Mouse (Mus musculus) lung, embryonic 14.5 days (tissue): ENCODE results near the gene Terb2. TPM values are rescaled to one million over a fixed set of nuclear protein-coding genes. Genes with fewer than 3 reads are reported as not detected.

Source experiments
- ATAC-seq: fragments of 200-750 bp; cut with Nextera tagmentation; 2 replicates; pipeline ENCODE4 v1.8.0; 2017; ENCODE audit warnings: mild to moderate bottlenecking, moderate TSS enrichment, moderate library complexity; ENCODE audit not compliant: insufficient read depth
- DNase-seq: peaks from one replicate; pipeline ENCODE4 v3.0.0-alpha.2; 2015
- H3K27ac ChIP-seq: fragments of 300-500 bp; sonication (generic); 2 replicates; pipeline ENCODE4 v1.5.1; 2014; ENCODE audit warnings: low read depth, mild to moderate bottlenecking, moderate library complexity
- H3K27me3 ChIP-seq: fragments of 300-500 bp; sonication (generic); 2 replicates; pipeline ENCODE4 v1.6.1; 2014; ENCODE audit warnings: low read length, control low read depth; ENCODE audit not compliant: insufficient read depth
- H3K36me3 ChIP-seq: fragments of 300-500 bp; sonication (generic); 2 replicates; pipeline ENCODE4 v1.6.1; 2014; ENCODE audit warnings: control low read depth; ENCODE audit not compliant: insufficient read depth
- H3K4me1 ChIP-seq: fragments of 300-500 bp; sonication (generic); 2 replicates; pipeline ENCODE4 v1.6.1; 2014; ENCODE audit warnings: antibody characterized with exemption, control low read depth; ENCODE audit not compliant: insufficient read depth
- H3K4me2 ChIP-seq: fragments of 300-500 bp; sonication (generic); 2 replicates; pipeline ENCODE4 v1.6.1; 2014; ENCODE audit warnings: mild to moderate bottlenecking
- H3K4me3 ChIP-seq: fragments of 300-500 bp; sonication (generic); 2 replicates; pipeline ENCODE4 v1.5.1; 2014; ENCODE audit warnings: low read depth, low read length
- H3K9ac ChIP-seq: fragments of 300-500 bp; sonication (generic); 2 replicates; pipeline ENCODE4 v1.6.1; 2014
- H3K9me3 ChIP-seq: fragments of 300-500 bp; sonication (generic); 2 replicates; pipeline ENCODE4 v1.6.1; 2016; ENCODE audit warnings: low read depth, low read length, control low read depth
- CTCF ChIP-seq: IDR thresholded peaks from 2 replicates; pipeline ENCODE4 v1.5.1; 2016; ENCODE audit warnings: antibody characterized with exemption, low read depth
- WGBS: fragments of 180-500 bp; shearing (Covaris S2); extraction: QIAGEN DNeasy Blood & Tissue Kit; methylation state at CpG from one replicate; pipeline ENCODE4 v1.1.7; 2014; 5-methylcytosine and 5-hydroxymethylcytosine counted together
- polyA plus RNA-seq: library from polyadenylated mRNA; unstranded; fragments of >200 nt; fragmentation: Nextera tagmentation; extraction: Ambion mirVana; gene quantifications from 2 replicates; pipeline ENCODE4 v1.2.1, GENCODE M21; 2014

Gene Terb2
- polyA plus RNA-seq, 1 experiment from 2014 or later: not detected

GRCm38 (mm10) chr2:122237891-122238470 lies 51.9 kb downstream of the Terb2 start:
- TF ChIP-seq CTCF: no peak
- Histone ChIP-seq H3K9ac (no peak overlapping the region), H3K4me2 (no peak overlapping the region), H3K4me1 (peaks cover 4% of the 10 kb centered on the region; the same call in 1 of the 2 replicates), H3K36me3 (no peaks in the 10 kb centered on the region), H3K4me3 (no peak overlapping the region), H3K27me3 (no peaks in the 10 kb centered on the region), H3K9me3 (no peaks in the 10 kb centered on the region), H3K27ac (no peak overlapping the region)
- ATAC-seq (no peak), DNase-seq (no peak)
- 88% methylated on average over 2 of the region's 2 CpGs for WGBS

DNA sequence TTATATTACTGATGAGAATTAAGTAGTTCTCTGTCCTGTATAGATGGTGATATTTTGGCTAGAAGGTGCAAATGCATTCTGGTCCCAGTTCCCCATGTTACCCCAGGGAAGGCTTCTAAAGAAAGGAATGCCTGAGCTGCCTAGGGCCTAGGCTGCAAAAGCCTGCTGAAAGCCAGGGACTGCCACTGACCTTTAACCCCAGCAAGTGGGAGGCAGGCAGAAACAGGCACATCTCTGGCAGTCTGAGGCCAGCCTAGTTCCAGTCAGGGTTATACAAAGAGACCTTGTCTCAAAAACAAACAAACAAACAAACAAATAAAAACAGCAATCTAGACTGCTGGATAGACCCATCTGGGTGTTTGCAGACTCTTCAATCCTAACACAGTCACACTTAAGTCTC lies 54.7 kb downstream of the Terb2 start:
- ATAC-seq (no peak), DNase-seq (no peak)
- no peak for TF ChIP-seq CTCF
- Histone ChIP-seq H3K4me1 (no peaks in the 10 kb centered on the region), H3K4me3 (no peak overlapping the region), H3K27ac (no peak overlapping the region), H3K4me2 (no peak overlapping the region), H3K9me3 (no peaks in the 10 kb centered on the region), H3K9ac (no peak overlapping the region), H3K36me3 (no peaks in the 10 kb centered on the region), H3K27me3 (no peaks in the 10 kb centered on the region)

GRCm38 (mm10) chr2:122241226-122241625 lies 55.2 kb downstream of the Terb2 start:
- no peak overlapping the region for H3K9ac ChIP-seq
- WGBS: 82% methylated on average over 4 of the region's 4 CpGs
- no peaks in the 10 kb centered on the region for H3K36me3 ChIP-seq
- no peaks in the 10 kb centered on the region for H3K4me1 ChIP-seq
- no peak overlapping the region for H3K4me2 ChIP-seq
- H3K27me3 ChIP-seq: no peaks in the 10 kb centered on the region
- H3K4me3 ChIP-seq: no peak overlapping the region
- no peak for ATAC-seq
- no peaks in the 10 kb centered on the region for H3K9me3 ChIP-seq
- no peak for DNase-seq
- no peak overlapping the region for H3K27ac ChIP-seq
- no peak for TF ChIP-seq CTCF

DNA sequence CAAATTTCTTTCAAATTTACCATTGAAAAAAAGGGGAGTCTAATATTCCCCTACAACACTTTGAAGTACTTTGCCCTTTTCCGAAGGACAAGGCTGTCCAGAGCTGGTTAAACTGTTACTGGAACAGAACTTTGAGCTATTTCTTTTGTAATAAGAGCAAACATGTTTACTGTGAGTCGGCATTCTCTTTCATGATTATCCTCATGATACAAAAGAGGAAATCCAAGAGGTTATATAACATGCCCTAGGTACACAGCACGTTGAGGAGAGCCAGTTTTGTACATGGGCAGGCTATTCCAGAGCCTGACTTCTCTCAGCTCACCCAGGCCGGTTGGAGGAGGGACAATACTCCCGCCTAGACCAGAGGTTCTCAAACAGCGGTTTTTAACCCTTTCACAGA lies 55.9 kb downstream of the Terb2 start:
- 49% methylated on average over 6 of the region's 6 CpGs for WGBS
- H3K27me3 ChIP-seq: no peaks in the 10 kb centered on the region
- DNase-seq (no peak), ATAC-seq (no peak)
- TF ChIP-seq CTCF: no peak
- H3K9ac ChIP-seq: no peak overlapping the region
- H3K9me3 ChIP-seq: no peaks in the 10 kb centered on the region
- no peak overlapping the region for H3K4me3 ChIP-seq
- H3K4me2 ChIP-seq: no peak overlapping the region
- H3K36me3 ChIP-seq: no peaks in the 10 kb centered on the region
- no peaks in the 10 kb centered on the region for H3K4me1 ChIP-seq
- H3K27ac ChIP-seq: no peak overlapping the region

DNA sequence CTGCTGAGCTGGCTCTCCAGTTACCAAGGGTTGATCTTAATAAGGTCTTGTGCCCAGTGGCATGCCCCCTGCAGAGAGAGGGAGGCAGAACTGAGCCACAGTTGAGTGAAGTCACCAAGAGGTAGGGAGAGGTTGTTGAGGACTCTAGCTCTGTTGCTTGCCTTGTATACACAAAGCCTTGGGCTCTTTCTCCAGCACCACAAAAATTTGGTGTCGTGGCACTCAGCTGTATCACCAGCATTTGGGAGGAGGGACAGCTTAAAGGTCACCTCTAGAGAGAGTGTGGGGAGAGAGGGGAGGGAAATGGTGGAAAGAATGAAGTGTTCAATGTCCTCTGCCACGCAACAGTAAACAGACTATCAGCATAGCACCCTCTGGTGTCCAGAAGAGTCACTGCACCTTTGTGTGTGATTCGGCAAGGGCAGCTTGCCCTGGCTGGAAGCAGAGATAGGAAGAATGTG lies 57.6 kb downstream of the Terb2 start:
- no peaks in the 10 kb centered on the region for H3K27me3 ChIP-seq
- 4% methylated on average over 3 of the region's 3 CpGs for WGBS
- H3K4me3 ChIP-seq: no peak overlapping the region
- DNase-seq (peak; percentile 91), ATAC-seq (peak; percentile 71)
- no peaks in the 10 kb centered on the region for H3K4me1 ChIP-seq
- peak; percentile 92 for TF ChIP-seq CTCF
- H3K36me3 ChIP-seq: no peaks in the 10 kb centered on the region
- 0 out of 2 replicates have a peak overlapping the region, but pooled peaks have one; percentile 42 for H3K27ac ChIP-seq
- no peak overlapping the region for H3K4me2 ChIP-seq
- H3K9ac ChIP-seq: no peak overlapping the region
- H3K9me3 ChIP-seq: no peaks in the 10 kb centered on the region

DNA sequence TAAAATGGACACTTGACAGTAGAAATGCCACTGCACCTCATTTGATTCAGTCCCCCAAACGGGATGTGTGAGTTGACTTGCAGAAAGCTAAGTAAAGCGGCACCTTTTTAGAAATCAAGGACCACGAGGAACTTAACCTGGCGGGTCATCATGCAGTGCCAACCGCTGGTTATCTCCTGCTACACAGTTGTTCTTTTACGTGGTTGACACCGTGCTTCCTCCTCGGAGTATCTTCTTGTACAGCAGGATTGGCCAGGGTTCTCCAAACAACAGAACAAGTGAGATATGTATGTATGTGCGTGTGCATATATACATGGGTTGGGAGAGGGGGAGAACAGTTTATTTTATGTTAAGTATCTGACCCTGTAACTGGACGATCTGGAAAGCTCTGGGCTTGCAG lies 61.7 kb downstream of the Terb2 start:
- Histone ChIP-seq H3K4me1 (no peaks in the 10 kb centered on the region), H3K27ac (no peak overlapping the region), H3K36me3 (no peaks in the 10 kb centered on the region), H3K4me3 (no peak overlapping the region), H3K4me2 (no peak overlapping the region), H3K27me3 (no peaks in the 10 kb centered on the region), H3K9me3 (no peaks in the 10 kb centered on the region), H3K9ac (no peak overlapping the region)
- WGBS: 68% methylated on average over 10 of the region's 10 CpGs
- DNase-seq: no peak
- ATAC-seq: no peak
- TF ChIP-seq CTCF: no peak

DNA sequence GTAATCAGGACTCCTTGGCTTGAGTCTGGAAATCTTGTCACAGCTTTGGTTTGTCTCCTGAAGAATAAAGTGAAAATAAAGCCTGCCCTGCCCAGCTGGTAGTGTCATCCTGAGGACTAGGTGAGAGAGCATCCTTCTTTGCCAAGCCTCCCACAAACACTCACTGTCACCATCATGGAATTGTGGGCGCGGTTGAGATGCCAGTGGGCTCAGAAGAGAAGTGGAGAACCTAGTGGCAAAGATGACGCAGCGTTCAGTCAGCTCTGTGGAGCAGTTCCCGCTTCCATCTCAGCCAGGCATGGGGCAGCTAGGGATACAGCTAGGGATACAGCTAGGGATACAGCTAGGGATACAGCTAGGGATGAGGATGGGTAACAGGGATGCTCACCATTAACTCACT lies 69.9 kb downstream of the Terb2 start:
- H3K27ac ChIP-seq: no peak overlapping the region
- no peak for ATAC-seq
- H3K4me1 ChIP-seq: no peaks in the 10 kb centered on the region
- H3K4me3 ChIP-seq: no peak overlapping the region
- H3K36me3 ChIP-seq: no peaks in the 10 kb centered on the region
- H3K9me3 ChIP-seq: no peaks in the 10 kb centered on the region
- WGBS: 90% methylated on average over 5 of the region's 5 CpGs
- no peak overlapping the region for H3K4me2 ChIP-seq
- TF ChIP-seq CTCF: no peak
- H3K9ac ChIP-seq: no peak overlapping the region
- no peaks in the 10 kb centered on the region for H3K27me3 ChIP-seq
- no peak for DNase-seq

Other genes with a start within 250 kb of the Terb2 start
- 58.9 and 60.2 TPM in 2 replicates for gene Ctdspl2, start 230.3 kb upstream of the Terb2 start, polyA plus RNA-seq
- 0.12 TPM in 1 of 2 replicates, not detected in the other for gene Mageb3, start 230.2 kb upstream of the Terb2 start, polyA plus RNA-seq
- gene Eif3j1, start 157.7 kb upstream of the Terb2 start, polyA plus RNA-seq: 12.7 and 12.9 TPM in 2 replicates
- 11.5 and 14.3 TPM in 2 replicates for gene Spg11, start 67.9 kb upstream of the Terb2 start, polyA plus RNA-seq
- gene B2m, start 38.6 kb upstream of the Terb2 start, polyA plus RNA-seq: 308 and 336 TPM in 2 replicates
- not detected in 2 replicates for gene Trim69, start 25.6 kb upstream of the Terb2 start, polyA plus RNA-seq
- not detected in 2 replicates for gene Patl2, start 83 bp upstream of the Terb2 start, polyA plus RNA-seq
- 16.0 and 16.2 TPM in 2 replicates for gene Sord, start 48.5 kb downstream of the Terb2 start, polyA plus RNA-seq
- gene Duox2, start 112.2 kb downstream of the Terb2 start, polyA plus RNA-seq: 0.07 TPM in 1 of 2 replicates, not detected in the other
- gene Duoxa2, start 112.6 kb downstream of the Terb2 start, polyA plus RNA-seq: 0.11 TPM in 1 of 2 replicates, not detected in the other
- gene Duoxa1, start 127.5 kb downstream of the Terb2 start, polyA plus RNA-seq: not detected in 2 replicates
- not detected in 2 replicates for gene Duox1, start 129.4 kb downstream of the Terb2 start, polyA plus RNA-seq
- gene Shf, start 182.9 kb downstream of the Terb2 start, polyA plus RNA-seq: 3.7 and 5.1 TPM in 2 replicates
- gene Slc28a2, start 240.2 kb downstream of the Terb2 start, polyA plus RNA-seq: 0.12 and 0.26 TPM in 2 replicates